Mouse (Mus musculus): ENCODE measurements around the gene Best1.

The Best1 gene

DNA sequence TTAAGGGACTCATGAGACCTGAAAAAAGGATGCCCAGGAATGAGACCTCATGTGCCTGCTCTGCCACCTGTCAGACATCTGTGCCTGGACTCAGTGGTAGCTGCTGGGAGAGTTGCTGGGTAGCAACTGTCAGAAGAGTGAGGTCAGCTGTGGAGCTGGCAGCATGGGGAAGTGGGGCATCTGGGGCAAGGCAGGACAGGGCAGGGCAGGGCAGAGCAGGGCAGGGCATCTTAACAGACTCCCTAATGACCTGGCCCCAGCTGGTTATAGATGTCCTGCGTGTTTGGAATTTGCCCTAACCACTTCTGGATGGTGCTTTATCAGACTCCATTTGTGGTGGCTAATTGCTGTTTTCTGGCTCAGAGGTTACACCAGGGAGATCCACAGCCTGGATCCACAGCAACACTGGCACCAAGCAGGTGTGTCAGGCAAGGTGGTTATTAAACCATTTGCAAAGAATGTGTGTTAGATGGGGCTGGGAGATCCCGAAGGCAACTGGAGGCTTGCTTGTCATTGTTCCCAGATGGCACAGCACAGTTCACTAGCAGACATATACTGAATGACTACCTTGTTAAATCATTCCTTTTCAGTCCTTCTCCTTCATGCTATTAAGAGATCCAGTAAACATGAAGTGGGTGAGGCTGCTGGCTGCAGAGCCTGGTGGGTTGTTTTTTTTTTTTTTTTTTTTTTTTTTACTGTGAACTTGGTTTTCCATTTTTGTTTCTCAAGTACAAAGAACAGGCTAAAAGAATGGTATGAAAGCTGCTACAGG is 35.2 kb downstream of the Best1 start:
- in situ Hi-C loops (cut with MboI, MseI) = no loop called here

DNA sequence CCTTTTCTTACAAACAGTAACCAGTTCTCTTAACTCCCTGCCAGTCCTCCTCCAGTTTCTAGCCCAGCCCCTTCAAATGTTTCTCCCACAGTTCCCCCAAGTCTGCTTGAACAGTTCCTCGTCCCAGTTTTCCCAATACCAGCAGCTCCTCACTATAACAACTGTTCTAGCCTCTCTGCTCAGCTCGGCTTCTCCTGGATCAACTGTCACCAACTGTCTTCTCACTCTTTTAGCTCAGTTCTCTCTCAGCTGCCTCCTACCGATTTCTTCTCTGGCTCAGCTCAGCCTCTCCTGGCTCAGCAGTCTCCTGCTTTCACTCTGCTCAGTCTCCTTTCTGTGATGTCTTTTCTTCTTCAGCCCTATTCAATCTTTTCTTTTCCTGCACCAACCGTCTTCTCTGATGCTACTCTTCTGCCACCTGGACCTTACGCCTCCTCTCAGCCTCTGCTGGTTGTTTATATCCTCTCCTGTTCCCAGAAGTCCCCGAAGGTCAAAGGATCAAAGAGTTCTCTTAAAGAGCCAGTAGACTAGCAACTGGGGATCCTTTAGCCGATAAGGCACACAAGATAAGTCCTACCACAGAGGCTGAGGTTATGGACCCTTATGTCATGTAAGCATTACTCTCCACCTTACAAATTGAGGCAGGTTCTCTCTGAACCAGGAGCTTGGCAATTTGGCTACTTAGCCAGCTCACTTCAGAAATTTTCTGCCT is 37.1 kb downstream of the Best1 start:
- in situ Hi-C loops (cut with MboI, MseI) = no loop called here

GRCm38 (mm10) chr19:9960769-9961168 is 40.7 kb downstream of the Best1 start:
- in situ Hi-C loops (cut with MboI, MseI) = no loop called here

DNA sequence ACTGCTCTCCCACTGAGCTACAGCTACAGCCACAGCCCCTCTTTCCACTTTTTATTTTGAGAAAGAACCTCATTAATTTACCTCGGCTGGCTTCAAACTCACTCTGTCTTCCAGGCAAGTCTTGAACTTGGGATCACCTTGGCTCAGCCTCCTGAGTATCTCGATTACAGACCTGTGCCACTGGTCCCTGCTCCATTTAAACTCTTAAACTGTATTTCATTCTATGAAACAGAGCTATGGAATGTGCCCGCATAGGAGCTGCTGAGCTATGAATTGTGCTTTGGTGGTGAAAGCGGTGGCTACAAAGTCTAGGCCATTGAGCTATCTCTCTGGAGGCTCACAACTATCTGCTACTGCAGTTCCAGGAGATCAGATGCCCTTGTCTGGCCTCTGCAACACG is 43.5 kb downstream of the Best1 start:
- in situ Hi-C loops (cut with MboI, MseI) = no loop called here

DNA sequence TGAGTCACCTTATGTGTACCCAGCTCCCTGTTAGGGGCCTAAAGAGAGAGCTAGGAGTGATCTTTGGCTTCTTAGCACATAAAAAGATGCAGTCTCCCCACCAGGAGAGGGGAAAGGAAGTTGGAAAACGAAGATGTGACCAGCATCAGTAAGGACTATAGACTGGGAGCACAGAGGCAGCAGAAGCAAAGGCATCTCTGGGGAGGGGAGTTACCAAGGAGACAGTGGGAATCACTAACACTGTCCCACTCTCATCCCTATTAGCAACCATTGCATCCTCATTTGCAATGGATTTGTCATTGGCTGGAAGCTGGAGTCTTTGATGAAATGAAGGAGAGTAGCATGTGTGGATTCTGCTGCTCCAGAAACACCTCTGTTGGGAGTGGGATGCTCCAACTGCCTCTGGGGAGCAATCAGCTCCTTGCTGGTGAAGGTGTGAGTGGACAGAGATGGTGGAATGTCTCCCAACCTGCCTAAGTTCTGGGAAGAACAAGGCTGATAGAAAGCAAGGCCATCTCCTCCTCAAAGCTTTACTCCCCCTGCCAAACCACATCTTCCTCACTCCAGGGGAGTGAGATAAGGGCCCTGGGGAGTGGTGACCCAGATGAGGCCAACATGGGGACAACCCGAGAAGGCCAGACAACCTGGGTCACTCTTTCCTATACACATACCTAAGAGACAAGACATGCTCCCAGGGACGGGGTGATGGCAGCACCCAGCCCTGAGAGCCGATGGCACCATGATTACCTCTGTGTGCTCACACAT is 44.6 kb downstream of the Best1 start:
- in situ Hi-C loops (cut with MboI, MseI) = no loop called here

- in situ Hi-C loops (cut with MboI, MseI) = no loop called here
Observed at GRCm38 (mm10) chr19:9955438-9955837, 46.0 kb downstream of the Best1 start.

DNA sequence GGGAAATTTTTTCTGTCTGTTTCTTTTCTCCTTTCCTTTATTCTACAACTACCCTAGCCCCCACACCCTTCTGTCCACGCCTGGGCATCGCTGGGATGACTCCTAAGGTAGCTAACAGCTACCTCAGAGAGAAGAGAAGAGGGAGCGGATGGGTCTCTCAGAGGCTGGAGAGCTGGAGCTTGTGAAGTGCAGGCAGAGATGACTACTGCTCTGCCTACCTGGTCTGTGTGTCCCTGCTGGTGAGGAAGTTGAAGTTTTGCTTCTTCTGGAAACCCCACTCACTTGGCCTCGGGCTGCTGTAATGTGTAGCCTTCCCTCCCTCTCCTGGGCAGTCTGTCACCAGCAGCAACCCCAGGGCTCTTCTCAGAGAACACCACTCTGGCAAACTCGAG is 46.6 kb downstream of the Best1 start:
- in situ Hi-C loops (cut with MboI, MseI) = no loop called here

DNA sequence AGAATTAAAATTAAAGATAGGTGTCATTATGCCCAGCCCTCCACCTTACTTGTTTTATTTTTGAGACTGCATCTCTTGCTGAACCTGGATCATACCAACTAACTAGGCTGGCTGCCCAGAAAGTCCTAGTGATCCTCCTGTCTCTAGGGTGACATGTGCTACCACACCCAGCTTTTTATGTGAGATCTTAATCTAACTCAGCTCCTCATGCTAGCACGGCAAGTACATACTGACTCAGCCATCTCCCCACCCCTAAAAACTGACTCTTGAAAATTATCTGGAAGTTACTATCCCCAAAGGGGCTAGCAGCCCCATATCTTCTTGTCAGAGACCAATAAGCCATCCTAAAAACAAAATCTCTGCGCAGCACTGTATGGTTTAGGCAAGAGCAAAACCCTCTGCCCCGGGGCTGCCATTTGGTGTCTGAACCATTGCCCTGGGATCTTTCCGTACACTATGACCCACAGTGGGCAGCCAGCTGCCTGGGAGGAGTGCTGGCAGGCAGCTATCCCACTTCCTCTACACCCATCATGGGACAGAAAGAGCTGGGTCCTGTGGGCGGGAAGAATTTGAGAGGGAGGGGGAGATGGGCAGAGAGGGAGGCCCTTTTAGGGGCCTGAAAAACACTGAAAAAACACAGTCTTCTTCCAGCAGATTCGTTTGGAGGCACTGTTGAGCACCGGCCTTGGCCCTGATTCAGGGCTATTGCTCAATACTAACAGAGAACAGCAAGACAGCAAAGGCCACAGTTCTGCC is 47.2 kb downstream of the Best1 start:
- in situ Hi-C loops (cut with MboI, MseI) = no loop called here

DNA sequence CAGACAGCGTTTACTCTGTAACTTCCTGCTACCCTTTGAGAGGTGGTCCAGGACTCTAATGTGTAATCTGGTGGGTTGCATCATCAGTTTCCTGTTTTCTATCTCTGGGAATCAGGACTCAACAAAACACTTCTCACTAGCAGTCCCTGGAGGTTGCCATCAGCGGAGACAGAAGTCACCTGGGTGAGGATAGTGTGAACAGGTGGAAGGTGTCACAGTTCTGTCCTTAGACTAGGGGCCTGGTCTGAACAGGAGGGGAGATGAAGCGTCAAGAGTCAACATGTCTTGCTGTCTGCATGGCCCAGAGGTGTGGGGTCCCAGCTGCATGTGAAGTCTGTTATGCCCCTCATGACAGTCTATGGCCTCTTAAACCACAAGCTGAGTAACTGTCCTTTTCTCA is 48.5 kb downstream of the Best1 start:
- in situ Hi-C loops (cut with MboI, MseI) = no loop called here

DNA sequence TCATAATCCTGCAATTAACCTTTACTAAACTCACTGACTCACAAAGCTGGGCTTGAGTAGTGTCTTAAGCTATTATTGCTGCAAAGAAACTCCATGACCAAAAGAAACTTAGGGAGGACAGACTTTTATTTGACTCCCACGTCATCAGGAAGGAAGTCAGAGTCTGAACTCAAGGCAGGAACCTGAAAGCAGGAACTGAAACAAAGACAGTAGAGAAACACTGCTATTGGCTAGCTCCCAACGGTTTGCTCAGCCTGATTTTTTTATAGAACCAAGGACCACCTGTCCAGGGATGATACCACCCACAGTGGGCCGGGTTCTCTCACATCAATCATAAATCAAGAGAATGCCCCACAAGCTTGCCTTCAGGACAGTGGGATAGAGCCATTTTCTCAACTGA is 49.0 kb downstream of the Best1 start:
- in situ Hi-C loops (cut with MboI, MseI) = no loop called here

- in situ Hi-C loops (cut with MboI, MseI) = no loop called here
Observed at GRCm38 (mm10) chr19:9946986-9947385, 54.4 kb downstream of the Best1 start.

DNA sequence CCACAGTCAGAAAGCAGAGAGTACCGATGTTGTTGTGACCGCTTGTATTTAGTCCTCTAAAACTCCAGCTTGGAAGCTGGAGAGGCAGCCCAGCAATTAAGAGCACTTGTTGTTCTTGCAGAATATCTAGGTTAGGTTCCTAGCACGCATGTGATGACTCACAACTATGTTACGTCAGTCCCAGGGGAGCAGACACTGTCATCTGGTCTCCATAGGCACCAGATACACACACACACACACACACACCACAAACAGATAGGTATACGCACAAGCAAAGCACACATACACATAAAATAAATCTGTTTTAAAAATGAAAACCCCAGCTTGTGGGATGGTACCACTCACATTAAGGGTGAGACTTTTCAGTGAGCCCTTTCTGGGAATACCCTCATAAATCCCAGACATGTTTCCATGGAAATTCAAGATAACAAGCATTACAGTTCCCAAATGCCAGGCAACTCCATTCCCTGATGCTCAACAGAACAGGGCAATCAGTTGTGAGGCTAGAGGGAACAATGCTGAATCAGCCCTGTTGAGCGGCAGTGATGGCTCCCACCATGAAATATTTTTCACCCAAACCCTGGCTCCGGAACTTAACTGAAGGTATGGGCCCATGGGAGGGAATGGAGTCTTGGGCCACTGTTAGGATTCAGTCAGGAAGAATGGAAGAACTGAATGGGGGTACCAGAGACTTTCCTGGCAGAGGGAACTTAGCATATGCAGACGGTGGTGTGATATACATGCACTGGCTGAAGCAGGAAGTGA is 55.5 kb downstream of the Best1 start:
- in situ Hi-C loops (cut with MboI, MseI) = no loop called here

- in situ Hi-C loops (cut with MboI, MseI) = no loop called here
Observed at GRCm38 (mm10) chr19:9942539-9943533, 58.6 kb downstream of the Best1 start.

DNA sequence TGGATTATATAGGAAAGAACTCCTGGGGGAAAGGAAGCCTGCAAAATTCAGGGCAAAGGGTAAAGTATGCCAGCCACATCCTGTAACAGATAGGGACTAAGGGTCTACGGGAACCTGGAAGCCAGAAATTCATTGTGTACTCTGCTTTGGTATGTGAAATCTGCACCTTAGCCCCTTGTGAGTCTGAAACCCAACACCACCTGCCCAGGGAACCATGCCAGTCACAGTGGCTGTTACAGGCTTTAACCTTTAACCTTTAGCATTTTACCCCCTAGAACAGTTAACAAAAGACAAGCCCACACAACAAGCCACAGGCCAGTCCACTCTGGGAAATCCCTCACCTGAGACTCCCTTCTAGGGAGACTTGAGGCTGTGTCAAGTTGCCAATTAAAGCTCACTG is 59.6 kb downstream of the Best1 start:
- in situ Hi-C loops (cut with MboI, MseI) = no loop called here

DNA sequence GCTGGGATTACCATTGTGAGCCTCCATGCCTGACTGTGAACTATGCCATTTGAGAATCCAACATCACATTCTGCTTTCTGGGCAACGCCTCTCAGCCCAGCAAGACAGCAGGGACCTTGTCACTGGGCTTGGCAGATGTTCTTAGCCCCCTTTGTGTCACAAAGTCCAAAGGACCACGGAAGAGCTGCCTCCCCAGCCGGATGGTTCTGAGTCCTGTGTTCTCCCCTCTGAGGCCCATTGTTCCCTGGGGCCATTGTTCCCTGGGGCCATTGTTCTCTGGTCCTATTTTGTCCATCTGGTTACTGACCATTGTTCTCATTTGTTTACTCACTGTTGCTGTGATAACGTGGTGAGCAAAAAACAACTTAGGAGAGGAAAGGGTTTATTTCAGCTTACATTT is 60.5 kb downstream of the Best1 start:
- in situ Hi-C loops (cut with MboI, MseI) = no loop called here

GRCm38 (mm10) chr19:9939841-9940240 is 61.6 kb downstream of the Best1 start:
- in situ Hi-C loops (cut with MboI, MseI) = no loop called here

DNA sequence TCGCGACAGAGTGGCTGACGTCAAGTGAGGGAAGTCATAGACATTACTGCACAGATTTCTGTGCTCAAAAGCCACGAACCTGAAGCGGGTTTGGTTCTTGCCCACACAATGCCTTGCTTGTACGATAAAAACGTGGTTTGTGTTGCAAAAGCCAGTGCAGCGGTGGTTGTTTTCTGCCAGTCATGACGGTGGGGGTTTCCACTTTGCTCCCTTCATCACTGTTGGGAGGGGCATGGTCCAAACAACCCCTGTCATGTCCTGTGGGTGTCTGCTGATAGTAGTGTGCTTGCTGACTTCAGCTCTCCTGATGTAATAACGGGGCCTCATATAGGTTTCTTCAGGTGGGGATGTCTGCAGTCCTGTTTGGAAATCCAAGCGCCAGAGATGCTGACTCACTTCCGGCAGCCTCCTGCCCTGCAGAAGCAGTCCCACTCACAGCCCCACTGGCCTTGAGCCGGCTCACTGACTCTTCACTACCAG is 62.6 kb downstream of the Best1 start:
- in situ Hi-C loops (cut with MboI, MseI) = no loop called here

DNA sequence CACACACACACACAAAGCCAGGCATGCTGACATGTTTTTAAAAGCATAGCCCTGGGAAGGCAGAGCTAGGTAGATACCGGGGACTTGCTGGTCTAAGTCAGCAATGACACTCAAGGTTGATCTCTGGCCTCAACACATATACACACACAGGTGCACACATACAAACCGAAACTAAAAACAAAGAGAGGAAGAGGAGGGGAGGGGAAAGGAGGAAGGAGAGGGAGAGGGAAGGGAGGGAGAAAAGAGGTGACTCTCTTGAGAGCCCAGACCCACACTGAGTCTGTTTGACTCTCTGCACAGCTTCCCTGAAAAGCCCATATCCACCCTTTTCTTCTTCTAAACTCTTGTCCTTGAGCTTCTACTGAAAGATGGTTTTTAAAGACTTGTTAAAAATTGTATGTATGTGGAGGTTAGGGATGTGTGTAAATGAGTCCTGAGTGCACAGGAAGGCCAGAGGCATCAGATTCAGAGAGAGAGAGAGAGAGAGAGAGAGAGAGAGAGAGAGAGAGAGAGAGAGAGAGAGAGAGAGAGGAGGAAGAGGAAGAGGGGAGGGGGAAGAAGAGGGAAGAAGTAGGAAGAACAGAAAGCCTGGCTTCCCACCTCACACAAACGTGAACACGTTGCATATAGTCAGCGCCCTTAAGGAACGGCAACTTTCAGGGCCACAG is 63.1 kb downstream of the Best1 start:
- in situ Hi-C loops (cut with MboI, MseI) = no loop called here

- in situ Hi-C loops (cut with MboI, MseI) = no loop called here
Observed at GRCm38 (mm10) chr19:9937428-9937827, 64.0 kb downstream of the Best1 start.
